Mouse (Mus musculus): Measurements from ENCODE around the gene Syt8.

- no peak for TF ChIP-seq MYOG (IDR thresholded peaks at IDR 0.05; ENCODE audit: control insufficient read depth, extremely low read depth, insufficient read length)
- TF ChIP-seq CTCF (IDR thresholded peaks at IDR 0.05; ENCODE audit: control insufficient read depth, insufficient read depth, insufficient read length) = no peak
- no peak for TF ChIP-seq CEBPB (IDR thresholded peaks at IDR 0.05; ENCODE audit: low read depth)
- no peak for TF ChIP-seq FOSL1 (IDR thresholded peaks at IDR 0.05; ENCODE audit: insufficient read depth, low read length, poor library complexity, severe bottlenecking)
Observed at GRCm38 (mm10) chr7:142444171-142444570, 9.5 kb downstream of the Syt8 start.

Measured in C2C12 (cell line).